Mouse (Mus musculus): Measurements from ENCODE around the gene Rpusd4.

Gene Rpusd4

DNA sequence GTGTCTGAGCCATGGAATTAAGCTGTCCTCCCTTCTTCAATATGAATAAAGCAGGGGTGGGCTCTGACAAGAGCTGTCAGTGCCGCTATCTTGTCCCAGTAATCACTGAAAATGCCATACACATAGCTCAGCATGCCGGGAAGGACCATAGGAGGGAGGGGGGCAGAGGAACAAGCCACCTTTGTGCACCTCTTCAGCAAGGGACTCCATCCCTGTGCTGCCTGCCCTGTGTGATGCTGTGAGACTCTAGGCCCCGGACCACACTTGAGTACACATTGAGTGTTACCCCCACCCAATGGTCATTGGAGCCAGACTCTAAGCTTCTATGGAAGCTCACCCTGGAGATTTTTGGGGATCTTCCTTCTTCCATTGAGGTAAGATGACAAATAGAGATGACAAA, 18.7 kb downstream of the Rpusd4 start:
- DNase-seq (ENCODE audit: low read depth, low spot score) = no peak

DNA sequence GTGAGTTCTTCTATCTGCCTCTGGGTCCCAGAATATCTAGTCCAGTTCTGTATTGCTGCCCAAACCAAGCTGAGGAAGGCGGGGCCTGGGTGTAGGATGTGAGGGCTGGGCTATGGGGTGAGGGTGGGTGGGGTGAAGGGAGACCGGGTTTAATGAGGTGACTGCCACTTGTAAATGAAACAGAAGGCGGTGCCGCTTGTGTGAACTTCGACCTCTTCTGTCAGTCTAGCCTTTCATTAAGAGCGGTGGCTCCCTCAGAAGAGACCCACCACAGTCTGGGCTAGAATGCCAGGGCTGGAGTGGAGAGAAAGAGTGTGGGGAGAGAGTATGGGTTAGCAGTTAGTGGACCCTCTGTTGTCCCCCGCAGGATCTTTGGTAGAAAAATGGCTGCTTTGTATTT, 22.3 kb downstream of the Rpusd4 start:
- no peak for DNase-seq (ENCODE audit: low read depth, low spot score)

DNA sequence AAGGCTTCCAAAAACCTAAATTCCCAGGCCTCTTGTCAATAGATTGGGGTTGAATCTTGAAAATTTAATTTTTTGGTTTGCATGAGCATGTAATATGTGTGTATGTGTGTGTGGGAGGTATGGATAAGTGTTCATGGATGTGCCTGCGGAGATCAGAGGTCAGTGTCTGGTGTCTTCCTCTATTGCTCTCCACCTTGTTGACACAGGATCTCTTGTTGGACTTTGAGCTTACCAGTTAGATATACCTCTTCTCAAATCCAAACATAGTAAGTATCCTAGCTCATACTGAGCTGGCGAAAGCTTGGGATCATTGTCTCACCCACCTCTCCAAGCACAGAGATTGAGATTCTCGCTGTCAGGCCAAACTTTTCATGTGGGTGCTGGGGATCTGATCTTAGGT, 22.8 kb downstream of the Rpusd4 start:
- no peak for DNase-seq (ENCODE audit: low read depth, low spot score)

DNA sequence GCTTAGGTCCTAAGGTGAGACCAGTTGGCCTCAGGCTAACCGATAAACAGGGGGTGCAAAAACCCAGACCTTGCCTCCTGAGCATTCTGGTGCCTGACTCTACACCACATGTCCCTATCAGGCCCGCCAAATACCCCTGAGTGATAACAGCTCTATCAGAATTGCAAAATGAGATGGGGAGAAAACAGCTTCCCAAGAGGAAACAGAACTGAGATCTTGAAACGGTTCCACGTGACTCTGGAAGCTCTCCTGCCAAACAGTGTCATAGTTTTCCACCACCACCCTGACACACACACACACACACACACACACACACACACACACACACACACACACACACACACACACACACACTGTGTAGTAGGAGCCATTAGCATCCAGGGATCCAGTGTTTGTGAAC, 23.3 kb downstream of the Rpusd4 start:
- no peak for DNase-seq (ENCODE audit: low read depth, low spot score)

DNA sequence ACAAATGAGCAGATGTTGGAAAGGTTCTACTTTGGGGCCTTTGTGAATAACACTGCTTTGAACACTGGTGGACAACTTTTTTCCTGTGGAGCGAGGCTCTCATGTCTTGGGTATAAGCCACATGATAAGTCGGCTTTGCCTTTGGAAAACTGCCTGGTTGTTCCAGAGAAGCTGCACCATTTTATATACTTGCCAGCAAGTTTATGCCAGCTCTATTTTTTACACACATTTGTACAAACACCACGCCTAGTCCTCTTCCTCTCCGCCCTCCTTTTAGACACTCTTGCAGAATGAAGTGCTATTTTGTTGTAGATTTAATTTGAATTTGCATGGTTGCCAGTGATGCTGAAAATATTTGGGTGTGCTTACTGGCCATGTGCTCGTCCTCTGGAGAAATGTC, 25.8 kb downstream of the Rpusd4 start:
- DNase-seq (ENCODE audit: low read depth, low spot score) = peak; percentile 55

DNA sequence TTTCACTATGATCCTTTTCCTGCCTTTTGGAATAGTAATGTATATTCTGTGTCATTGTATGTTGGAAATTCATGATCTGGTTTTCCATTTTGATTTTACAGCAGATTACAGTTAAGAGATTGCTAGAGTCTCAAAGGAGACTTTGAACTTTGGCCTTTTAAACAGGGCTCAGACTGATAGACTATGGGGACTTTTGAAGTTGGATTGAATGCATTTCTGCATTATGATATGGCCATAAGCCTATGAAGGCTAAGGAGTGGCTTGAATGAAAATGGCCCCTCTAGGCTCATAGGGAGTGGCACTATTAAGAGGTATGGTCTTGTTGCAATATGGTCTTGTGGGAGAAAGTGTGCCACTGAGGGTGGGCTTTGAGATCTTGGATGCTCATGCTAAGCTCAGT, 30.1 kb downstream of the Rpusd4 start:
- DNase-seq (ENCODE audit: low read depth, low spot score) = no peak

DNA sequence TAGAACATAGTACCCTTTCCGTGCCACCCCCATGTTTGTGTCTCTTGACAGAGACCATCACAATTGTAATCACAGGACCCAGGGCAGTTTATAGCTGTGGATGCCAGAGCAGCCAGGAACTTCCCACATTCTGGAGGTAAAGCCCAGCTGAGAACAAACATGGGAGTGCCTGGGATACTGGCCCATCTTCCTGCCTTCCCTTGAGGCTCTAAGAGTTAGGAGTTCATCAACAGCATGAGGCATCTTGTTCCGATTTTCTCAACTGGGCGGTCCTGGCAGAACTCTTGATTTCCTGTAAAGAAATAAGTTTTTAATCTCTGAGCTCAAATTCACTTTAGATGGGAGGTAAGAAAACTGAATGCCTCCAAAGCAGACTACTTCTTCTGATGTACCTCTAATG, 34.5 kb downstream of the Rpusd4 start:
- DNase-seq (ENCODE audit: low read depth, low spot score) = no peak

DNA sequence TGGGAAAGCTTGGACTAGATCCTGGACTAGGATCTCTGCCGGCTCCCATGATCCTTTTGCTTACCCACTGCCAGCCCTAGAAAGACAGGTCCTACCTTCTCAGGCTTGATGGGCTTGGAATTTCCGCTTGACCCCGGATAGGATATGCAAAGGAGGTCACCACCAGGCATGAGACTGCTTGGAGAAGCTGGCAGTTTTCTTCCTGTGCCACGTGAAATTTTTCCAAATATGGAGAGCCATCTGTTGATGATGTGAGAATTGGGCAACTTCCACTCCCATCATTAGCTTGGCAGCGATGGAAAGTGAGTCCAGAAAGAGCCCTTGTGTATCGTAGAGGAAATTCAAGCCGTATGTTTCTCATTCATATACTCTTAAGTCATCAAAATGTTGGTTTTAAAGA, 39.8 kb downstream of the Rpusd4 start:
- peak; percentile 93 for DNase-seq (ENCODE audit: low read depth, low spot score)

DNA sequence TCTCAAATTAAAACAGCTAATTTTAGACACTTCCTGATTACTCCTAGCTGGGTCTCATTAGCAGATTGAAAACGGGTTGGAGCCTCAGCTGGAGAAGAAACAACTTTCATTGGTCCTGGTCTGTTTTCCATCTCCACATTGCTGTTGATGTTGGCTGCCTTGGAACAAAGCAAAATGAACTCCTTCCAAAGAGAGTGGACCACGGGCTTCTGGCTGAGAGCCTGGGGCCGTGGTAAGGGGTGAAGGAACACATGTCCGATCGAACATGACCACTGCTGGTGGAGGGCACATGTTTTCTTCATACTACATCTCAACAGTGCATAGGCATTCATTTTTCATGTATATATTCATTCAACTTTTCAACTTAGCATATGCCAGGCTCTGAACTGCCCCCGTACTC, 42.7 kb downstream of the Rpusd4 start:
- peak; percentile 44 for DNase-seq (ENCODE audit: low read depth, low spot score)

DNA sequence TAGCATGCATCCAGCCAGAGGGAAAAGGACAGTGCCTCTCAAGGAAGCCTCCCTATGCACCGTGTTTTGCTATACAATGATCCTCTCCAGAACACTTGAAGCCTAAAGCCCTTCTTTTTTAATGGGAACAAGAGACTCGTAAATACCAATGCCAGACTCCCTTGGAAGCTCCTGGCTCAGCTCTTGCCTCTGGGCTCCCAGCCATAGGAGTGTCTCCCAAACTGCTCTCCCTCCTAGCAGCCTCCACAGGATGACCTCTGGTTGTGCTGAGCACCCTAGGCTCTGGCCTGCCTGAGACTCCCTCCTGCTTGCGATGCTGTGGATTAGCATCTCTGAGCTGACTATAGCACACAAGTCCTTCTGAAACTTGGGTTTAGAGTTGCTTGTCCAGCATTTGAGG, 44.9 kb downstream of the Rpusd4 start:
- DNase-seq (ENCODE audit: low read depth, low spot score) = peak; percentile 76

DNA sequence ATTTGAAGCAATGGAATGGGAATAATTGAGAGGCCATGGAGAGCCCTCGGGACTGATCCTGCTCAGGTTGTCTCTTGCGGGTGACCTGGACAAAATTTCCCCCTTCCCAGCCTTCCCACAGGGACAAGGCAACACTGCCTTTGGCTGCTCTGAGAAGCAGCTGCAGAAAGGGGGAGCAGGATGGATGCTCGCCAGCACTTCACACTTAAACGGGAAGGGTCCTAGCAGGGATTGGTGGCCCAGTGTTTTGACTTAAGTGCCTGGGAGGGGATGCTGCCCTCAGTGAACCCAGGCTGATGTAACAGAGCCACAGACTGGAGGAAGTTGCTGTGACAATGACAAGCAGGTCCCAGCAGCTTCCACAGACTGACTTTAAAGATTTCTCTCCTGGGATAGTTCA, 45.9 kb downstream of the Rpusd4 start:
- DNase-seq (ENCODE audit: low read depth, low spot score) = no peak

DNA sequence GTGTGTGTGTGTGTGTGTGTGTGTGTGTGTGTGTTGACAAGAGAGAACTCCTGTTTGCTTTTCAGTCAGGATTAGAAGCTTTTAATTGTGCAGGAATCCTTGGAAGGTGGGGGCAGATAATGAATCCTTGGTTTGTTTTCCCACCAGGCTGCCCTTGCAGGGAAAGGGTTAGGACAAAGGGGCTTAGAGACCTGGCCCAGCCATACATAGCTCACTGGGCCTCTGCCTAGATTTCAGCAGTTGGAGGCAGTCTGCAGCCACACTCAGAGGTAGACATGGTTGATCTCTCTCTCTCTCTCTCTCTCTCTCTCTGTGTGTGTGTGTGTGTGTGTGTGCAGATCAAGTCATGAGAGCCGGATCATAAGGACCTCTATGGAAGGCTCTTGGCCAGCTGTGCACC, 46.6 kb downstream of the Rpusd4 start:
- DNase-seq (ENCODE audit: low read depth, low spot score) = no peak

DNA sequence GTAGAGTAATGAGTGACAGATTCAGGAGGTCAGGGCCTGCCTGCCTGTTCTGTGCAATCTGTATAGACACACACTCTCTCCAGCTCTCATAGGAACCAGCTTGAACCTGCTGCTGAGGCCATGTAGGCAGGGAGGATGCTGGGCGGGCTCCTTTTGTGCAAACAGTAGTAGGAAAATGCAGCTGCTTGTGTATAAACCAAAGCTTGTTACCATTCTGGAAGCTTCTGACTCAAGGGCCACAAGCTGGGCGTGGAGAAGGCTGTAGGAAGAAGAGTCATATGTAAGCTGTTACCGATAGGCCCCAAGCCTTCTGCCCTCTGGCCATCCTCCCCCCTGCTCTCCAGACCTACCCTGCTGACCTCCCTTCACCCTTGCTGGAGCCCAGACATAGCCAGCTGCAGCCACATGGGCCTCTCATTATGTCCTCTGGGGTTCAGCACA, 49.1 kb downstream of the Rpusd4 start:
- peak; percentile 37 for DNase-seq (ENCODE audit: low read depth, low spot score)

DNA sequence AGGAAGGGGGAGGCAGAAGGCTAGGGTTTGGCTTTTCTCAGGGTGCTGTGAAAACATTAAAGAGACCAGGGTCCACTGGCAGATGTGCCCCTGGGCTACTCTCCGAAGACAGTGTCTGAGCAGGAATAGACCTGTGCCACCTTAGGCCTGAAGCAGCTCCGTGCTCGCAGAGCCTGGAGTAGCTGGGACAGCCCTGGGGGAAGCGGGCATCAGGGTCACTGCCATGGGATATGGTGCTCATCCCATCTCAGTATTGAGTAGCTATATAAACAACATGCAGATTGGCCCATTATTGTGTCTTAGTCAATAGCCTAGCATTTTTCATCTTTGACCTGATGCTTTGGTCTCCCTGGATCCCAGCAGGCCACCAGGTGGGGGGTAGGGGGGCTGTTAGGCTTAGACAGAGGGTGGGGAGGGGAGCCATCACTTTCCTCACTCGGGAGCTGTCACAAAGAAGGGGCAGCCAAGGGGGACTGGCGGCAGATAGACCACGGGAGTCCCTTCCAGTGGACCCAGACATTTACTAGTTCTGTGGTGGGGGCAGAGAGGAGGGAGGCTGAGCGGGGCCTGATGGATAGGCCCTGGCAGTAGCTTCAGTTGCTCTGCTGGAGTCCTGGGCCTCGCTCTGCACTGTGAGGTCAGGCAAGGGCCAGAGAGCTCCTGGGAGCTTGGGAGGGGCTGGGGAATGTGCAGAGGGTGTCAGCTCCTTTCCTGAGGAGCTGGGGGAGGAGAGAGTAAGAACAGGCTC, 49.7 kb downstream of the Rpusd4 start:
- DNase-seq (ENCODE audit: low read depth, low spot score) = no peak

DNA sequence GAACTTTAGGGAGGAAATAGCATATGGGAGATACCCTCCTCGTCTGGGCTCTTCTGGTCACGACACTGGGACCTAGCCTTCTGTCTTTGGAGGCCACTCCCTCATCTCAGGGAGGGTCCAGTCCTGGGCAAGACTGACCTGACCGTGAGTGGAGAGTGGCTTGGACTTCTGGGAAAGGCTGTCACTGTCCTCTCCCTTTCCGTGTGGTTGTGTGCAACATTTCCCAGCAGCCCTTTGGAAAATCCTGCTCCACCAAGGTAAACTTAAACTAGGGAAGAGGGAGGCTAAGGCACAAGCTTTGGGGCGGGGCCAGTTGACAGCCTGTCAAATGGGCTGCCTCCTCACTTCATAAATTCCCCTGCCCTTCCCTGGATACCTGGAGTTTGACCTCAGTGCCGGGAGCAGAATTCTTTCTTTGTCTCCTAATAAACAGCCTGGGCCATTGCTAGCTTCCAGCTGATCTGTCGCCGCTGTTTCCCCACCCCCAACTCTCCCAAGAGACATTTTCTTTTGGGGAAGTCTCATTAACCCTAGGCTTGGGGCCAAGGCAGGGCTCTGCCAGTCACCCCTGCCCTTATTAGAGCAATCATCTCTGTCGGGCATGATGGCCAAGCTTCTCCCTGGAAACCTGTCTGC, 51.0 kb downstream of the Rpusd4 start:
- no peak for DNase-seq (ENCODE audit: low read depth, low spot score)

DNA sequence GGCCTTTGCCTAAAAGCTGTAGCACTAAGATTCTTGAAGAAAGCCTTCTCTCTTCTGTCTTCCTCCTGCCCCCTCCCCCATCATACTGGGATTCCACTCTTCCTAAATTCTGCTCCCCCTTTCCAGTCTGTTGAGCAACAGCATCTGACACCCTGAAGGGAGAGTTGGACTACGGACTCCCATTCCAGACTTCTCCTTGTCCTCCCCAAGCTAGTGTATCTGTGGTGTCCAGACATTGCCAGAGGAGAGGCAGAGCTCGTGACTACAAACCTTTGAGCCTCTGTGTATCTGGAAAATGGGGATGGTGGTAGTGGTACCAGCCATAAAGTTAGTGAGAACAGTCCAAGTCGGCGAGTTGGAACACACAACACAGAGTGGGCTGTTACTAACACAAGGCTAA, 52.6 kb downstream of the Rpusd4 start:
- no peak for DNase-seq (ENCODE audit: low read depth, low spot score)

DNA sequence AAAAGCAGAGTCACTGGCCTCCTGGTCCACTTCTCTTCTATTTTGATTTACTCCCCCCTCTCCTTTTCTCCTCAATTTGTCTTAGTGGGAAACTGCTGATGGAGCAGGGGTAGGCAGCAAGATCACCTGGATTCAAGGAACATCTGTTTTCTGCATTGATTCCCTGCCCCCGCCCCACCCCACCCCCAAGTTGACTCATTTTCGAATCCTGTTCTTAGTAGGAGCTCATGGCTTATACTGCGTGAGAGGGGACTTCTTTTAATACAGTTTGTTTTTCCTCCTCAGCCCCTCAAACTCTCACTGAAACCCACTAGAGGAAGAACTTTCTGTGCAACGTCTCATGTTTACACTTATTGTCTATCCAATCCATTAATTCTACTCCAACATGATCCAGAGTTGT, 56.3 kb downstream of the Rpusd4 start:
- no peak for DNase-seq (ENCODE audit: low read depth, low spot score)

DNA sequence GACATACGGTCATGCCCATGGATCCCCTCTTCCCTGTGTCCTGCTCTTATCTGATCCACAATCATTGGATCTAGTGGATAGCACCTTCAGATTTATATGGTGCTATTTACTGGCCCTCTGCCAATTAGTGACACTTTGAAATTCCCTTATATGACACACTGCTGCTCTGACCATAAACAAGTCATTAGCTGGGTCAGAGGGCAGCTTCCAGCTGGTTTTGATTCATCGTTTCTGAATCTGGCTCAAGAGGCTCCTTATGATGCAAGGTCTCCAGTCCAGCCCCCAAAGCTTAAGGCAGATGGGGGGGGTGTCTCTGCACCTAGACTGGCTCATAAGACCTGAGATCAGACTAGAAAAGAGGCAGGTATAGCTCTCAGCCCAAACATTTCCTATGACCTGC, 56.9 kb downstream of the Rpusd4 start:
- no peak for DNase-seq (ENCODE audit: low read depth, low spot score)

DNA sequence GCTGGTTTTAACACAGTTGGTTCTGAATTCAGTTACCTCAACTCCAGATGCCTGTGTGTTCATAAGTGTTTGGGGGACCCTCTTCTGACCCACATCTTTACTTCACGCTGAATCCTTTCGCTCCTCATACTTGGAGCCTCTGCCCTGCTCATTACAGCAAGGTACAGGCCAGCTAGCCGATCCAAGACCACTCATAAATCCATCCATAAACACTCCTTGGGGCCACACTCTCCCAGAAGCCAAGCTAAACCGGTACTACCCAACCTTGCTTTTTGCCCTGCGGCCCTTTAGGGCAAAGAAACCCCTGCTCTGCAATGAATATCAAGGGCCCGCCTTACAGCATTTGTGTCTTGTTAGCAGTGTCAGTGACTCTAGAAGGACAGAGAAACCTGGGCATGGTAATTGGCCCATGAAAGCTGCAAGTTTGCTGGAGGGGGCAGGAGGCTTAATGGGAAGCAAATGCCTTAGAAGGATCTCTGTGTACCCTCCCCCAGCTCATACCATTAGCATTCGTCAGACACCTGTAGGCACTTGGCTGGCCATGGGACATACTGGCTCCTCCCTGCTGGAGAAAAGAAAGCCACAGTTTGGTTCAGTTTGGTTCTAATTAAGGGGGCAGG, 59.1 kb downstream of the Rpusd4 start:
- DNase-seq (ENCODE audit: low read depth, low spot score) = no peak

All from brain, adult 2 months (tissue).